Mouse (Mus musculus): ENCODE results near the gene Colq.
"Not testable (repeated sequence)": the region's sequence is repeated elsewhere in the genome, so short reads cannot be mapped to it uniquely, and the experiment has no call there.

Colq gene

DNA sequence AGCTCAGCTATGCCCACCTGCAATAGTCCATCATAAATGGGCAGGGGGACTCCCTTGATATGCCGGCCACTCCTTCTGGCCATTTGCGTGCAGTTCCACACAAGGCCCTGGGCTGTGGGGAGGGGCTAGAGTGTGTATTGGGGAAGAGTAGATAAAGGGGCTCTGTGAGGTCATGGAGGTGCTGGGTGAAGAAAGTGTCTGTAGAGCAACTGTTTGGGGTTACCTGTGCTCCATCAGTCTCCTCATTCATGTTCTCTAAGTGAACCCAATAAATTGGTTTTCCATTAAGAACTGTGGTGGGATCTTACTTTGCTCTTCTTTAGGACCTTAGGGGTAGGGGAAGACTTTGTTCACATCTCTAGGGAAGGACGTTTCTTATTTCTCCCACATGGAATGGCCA is at the start of gene Colq:
Colq (minus strand) TSS at position 101 of the 400 bp plus-strand sequence.
- no peak for DNase-seq

DNA sequence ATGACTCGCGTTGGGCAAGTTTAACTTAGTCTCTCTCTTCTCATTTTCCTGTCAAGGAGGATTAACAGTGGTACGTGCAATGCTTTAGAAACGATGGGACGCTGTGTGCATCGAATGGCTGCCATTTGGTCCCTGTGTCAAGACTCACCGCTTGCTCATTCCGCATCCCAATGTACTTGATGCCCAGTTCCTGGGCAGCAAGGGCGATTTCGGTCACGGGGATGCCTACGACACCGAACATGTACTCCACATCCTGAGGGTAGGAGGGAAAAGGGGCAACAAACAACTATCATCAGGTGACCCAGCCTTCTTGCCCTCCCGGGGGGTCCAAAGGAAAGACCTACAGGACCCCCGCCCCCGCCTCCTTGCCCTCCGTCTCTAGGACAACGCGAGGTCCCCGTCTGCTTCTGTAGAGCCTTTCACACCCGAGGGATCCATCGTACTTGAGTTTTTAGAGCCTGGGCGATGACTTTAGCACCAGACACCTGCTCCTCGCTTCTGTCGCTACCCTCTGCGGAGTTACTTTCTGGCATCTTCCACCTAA is 49.3 kb upstream of the Colq start, which contains the start of gene Gm49387:
Gm49387 (minus strand) TSS at position 533 of the 544 bp plus-strand sequence.
- peak; percentile 42 for DNase-seq

DNA sequence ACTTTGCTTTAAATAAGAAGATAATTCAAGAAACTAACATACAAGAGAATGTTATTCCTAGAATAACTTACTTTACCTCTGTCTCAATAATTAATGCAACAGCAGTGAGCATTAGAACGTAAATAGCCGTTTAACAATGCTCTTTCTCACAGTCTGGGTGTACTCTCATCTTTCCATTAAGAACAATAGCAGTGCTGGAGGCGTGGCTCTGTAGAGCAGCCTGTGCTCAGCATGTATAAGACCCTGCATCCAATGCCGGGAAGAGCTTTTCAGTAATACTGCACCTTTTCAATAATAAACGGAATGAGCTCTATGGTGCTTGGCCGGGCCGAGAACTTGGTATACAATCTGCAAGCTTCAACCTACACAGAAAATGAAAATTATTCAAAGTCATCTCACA is 39.5 kb upstream of the Colq start:
- no peak for DNase-seq

DNA sequence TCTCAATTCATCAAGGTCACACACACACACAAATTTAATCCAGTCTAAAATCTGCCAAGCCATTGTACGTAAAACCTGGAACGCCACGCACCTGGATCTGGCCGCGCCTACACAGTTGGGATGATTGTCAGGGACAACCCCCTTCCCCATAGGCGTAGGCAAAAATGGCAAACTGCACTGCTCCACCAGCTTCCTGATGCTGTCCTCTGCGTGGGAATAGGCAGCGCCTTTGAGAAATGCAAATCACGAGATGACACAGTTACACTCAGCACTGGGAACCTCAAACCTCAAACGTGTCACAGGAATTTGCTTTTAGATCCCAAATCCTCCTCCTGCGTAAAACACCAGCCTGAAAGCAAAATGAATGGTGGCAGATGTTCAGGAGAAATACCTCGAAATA is 31.6 kb upstream of the Colq start:
- no peak for DNase-seq

DNA sequence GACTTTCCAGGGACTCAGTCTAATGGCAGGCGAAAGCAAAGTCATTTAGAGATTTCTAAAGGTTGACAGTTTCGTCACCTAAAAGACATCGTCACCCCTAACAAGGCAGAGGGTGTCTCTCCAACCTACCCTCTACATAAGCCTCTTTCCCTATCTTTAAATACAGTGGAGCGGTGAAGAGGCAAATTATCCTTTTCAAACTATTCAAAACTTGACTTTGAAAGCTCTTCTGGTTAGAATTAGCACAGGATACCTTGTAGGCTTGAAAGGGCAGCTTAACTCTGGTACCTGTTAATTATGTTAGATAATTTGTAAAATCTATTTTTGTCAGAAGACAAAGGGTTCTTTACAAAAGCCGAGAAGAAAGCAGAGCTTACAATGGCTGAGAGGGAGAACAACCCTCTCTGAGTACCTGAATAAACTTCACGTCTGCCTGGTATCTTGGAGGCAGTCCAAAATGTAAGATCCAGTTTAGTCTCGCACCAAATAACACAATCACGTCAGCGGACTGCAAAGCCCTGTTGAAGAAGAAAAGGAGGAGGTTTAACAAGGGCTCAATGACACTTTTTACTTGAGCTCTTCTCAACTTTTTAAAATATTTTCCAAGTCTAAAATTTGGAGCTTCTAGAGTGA is 29.6 kb upstream of the Colq start:
- no peak for DNase-seq

DNA sequence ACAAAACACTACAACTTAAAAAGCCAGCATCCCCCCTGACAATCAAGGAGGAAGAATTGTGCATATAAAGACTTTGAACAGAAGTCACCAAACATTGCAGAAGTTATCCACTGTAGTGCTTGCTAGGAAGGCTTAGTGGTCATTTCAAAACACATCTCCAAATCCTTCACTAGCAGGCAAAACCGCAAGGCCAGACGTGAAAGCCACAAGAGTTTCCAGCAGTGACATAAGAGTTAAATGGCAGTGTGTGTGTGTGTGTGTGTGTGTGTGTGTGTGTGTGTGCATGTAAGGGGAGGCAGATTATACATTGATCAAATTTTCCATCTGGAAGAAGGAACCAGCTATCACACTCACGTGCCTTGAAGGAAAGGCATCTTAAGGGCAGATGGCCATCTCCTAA is 26.9 kb upstream of the Colq start:
- no peak for DNase-seq

DNA sequence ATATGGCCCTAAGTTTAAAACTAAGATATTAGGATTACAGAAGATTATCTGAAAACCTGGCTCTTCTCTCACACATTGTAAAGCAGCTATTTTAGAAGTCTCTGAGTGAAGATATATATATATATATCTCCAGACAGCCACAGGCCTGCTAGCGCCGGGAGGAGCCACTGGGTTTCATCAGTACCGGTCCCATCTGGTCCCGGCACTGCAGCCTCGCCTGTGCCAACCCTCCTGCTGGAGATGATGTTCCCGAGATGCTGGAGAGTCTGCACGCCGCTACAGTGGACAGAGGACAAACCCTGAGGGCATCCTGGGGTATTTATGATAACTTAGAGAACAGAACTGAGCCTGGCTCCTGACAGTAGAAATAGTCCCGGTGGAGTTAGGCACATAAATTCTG is 26.1 kb upstream of the Colq start:
- no peak for DNase-seq

DNA sequence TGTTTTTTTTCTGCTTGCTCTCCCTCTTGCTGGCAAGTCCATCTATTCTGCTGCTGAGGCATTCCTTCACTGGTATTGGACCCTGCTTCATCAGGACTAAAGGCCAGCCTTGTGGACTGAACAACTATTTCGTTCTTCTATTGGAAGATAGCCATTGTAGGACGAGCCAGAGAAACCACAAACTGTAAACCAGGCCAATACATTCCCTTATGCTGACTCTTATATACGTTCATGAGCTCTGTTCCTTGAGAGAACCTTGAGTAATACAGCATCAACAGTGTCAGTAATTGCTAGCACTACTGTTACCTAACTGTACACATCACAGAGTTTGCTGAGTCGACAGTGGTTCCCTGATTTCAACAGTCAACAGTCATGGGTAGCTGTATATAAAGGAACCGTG is 22.5 kb upstream of the Colq start:
- no peak for DNase-seq

DNA sequence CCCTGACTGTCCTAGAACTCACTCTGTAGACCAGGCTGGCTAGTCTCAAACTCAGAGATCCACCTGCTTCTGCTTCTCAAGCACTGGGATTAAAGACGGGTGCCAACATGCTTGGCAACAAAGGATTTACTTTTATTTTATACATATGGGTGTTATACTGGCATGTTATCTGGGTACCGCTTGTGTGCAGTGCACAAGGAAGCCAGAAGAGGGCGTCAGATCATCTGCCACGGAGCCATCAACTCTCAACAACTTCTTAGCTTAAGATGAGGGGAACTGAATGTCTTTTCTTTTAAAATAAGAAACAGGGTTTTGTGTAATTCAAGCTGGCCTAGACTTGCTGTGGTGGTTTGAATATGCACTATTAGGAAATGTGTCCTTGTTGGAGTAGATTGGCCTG is 20.8 kb upstream of the Colq start:
- no peak for DNase-seq

DNA sequence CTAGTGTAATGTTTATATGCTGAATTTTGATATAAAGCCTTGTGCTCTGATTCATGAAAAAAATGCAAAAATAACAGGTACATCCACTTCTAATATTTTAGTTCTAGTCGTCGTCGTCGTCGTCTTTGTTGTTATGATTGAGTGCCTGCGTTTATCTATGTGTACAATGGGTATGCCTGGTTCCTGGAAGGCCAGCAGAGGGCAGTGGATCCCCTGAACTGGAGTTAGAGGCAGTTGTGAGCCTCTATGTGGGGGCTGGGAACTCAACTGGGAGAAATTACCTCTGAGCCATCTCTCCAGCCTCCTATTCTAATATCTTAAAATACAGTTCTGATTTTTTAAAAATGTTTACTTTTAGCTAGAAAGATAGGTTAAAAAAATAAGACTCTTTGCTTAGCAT is 14.4 kb upstream of the Colq start:
- DNase-seq, result no peak

DNA sequence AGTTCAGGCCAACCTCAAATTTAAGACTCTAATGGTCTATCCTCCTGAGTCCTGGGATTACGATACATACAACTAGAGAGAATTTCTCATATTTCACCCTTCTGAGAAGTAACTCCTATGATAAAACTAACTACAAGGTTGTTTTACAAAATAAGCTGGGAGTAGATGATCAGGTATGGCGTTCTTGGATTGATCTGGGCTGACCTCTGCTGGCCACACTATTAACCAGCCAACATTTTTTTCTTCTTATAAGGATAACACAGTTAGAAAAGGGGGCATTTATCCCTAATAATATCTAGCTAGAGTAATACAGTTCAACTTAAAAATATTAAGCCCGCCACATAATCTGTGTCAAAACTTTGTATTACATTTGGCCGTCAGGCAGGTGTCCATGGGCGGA is 13.8 kb upstream of the Colq start:
- DNase-seq, result peak; percentile 6

DNA sequence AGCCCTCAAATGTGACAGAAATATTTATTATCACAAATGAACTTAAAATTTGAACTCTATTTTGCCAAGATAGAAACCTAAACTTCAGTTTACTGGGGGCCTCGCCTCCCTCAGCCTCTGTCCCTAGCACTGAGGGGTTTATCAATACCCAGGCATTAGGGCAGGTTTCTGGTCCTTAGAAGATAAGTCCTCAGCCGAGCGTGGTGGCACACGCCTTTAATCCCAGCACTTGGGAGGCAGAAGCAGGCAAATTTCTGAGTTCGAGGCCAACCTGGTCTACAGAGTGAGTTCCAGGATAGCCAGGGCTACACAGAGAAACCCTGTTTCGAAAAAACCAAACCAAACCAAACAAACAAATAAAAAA is 11.5 kb upstream of the Colq start:
- DNase-seq, result not testable (repeated sequence)

DNA sequence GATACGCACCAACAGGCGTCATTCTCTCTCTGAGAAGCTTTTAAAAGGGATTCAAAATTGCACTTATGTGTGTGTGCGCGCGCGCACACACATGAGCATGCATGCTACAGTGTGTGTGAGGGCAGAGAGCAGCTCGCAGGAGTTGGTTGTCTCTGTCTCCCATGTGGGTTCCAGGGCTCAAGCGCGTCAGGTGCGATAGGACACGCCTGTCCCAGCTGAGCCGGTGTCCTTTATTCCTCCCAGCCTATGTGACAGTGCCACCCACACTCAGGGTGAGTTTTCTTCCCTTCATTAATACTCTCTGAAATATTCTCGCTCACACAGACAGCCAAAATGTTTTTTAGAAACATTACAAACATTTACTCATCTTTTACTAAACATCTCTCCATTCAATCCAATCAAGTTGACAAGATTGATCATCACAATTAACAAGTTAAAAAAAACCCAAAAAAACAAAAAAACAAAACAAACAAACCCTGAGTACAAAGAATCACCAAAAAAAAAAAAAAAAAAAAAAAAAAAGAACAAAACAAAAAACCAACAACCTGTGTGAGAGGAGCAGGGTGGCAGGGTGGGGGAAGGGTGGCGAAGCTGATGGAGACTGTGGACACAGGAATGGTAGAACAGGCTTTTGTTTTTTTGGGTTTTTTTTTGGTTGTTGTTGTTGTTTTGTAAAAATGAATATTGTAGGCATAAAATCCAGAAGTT is 10.9 kb upstream of the Colq start:
- DNase-seq, result no peak

DNA sequence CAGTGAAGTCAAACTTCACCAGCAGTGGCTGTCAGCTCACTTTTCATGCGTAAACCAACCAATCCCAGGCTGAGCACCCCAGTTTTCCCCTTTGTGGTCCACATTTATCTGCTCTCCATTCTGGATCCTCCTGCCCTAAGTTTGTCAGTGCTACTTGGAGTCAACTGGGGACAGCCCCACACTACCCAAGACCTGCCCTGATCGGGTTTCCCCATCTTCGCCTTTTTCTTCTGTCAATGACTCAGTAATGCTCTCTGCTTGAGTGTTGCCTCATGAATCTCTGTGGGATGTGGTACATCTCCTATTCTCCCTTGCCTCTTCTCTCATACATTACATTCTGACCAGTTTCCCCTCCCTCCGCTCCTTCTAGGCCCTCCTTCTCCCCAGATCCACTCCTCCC is 6.3 kb upstream of the Colq start:
- no peak for DNase-seq

DNA sequence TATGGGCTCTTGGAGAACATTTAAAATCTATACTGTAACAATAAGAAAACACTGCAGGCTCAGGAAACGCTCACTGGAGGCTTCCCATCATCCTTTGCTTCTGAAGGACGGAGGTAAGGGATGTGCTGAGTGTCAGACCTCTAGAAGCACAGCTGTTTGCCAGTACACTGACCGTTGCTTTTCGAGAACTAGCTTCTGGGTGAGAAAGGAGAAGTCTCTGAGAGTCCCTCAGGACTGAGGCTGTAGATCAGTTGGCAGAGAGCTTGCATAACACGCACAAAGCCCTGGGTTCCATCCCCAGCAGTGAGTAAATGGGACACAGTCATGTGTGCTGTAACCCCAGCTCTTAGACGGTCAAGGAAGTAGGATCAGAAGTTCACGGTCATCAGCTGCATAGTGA is 5.3 kb upstream of the Colq start:
- DNase-seq, result no peak

DNA sequence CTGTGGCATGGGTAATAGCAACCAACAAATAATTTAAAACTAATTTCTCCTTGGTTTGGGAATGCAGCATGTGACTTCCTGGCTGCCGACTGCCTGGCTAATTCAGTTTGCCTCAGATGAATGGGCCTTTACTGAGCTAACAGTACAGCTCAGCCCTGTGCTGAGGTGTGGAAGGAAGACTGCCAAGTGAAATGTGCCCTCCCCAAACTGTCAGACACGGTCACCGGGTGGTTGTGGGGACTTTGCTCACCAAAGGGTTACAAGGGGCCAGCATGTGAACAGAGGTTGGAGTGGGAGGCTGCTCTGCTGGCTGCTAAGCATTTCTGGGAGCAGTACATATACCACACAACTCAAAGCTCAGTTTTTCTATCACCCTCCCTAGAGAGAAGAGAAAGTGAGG is 3.5 kb upstream of the Colq start:
- no peak for DNase-seq

DNA sequence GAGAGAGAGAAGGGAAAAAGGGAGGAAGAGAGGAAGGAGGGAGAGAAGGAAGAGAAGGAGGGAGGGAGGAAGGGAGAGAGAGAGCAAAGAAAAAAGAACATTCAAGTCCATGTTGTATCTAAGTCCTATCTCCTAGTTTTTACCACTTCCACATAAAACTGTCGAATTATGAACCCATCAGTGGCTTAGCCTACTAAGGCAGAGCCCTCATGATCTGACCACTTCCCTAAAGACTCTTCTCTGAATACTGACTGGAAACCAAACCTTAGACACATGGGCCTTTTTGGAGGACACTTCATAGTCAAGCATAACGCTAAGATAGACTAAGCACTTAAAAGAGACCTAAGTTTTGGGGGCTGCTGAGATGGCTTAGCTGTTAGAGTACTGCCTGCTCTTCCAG is 1.9 kb upstream of the Colq start:
- DNase-seq, result no peak

DNA sequence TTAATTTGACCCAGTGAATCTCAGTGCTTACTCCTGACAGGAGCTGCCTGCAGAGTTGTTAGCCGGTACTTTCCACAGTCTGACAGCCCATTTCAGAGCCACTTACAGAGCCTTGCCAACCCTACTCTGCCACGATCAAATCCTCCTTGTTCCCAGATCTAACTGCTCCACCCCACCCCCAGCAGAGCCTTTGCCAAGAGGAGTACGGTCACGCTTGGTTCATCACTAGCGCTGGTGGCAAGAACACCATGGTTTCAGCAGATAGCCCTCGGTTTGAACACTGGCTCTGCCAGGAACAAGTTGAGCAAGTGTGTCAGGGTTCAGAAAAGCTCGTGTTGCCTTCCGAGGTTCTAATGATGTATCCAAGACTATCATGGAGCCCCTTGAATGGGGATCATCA is 4.7 kb downstream of the Colq start:
- no peak for DNase-seq

DNA sequence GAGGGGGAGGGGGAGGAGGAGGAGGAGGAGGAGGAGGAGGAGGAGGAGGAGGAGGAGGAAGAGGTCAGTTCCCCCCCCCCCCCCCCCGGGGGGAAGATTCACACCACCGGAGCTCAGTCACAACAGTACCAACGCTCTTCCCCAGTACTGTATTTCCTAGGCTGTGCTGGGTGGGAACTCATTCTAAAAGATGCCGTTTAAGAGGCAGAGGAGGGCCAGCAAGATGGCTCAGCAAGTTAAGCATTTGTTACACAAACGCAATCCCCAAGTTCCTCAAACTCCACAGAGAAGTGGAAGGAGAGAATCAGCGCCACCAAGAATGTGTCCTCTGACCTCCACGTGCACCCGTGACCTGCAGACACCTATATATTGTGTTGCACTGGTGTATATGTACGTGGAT is 8.1 kb downstream of the Colq start:
- no peak for DNase-seq

DNA sequence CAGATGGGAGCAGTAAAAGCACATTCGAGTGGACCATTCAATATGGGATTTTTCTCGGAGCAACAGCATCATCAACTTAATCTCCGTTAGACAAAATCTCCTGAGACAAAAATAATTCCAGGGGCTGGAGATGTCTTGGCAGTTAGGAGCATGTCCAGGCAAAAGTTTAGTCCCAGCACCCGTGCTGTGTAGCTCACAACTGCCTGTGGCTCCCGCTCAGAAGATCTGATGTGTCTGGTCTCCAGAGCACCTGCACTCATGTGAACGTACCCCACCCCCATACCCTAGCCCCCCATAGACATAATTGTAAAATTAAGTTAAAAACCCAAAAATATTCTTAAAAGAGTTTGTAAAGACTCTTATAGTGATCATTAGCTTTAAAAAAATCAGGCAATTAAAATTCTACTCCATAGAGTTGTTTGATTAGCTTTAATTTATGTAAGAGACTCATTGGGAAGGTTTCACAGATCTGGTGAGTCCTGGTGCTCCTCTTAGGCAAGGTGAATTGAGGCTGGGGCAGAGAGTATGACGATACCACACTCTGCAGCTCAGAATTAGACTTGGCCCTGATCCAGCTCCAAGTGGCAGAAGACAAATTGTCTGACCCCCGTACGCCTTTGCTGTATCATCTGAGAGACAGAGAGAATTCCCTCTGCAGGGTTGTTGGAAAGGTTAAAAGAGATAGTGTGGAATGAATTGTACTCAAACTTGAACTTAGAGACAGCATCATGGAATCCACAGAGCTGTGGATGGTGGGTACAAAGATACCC is 13.0 kb downstream of the Colq start:
- no peak for DNase-seq

DNA sequence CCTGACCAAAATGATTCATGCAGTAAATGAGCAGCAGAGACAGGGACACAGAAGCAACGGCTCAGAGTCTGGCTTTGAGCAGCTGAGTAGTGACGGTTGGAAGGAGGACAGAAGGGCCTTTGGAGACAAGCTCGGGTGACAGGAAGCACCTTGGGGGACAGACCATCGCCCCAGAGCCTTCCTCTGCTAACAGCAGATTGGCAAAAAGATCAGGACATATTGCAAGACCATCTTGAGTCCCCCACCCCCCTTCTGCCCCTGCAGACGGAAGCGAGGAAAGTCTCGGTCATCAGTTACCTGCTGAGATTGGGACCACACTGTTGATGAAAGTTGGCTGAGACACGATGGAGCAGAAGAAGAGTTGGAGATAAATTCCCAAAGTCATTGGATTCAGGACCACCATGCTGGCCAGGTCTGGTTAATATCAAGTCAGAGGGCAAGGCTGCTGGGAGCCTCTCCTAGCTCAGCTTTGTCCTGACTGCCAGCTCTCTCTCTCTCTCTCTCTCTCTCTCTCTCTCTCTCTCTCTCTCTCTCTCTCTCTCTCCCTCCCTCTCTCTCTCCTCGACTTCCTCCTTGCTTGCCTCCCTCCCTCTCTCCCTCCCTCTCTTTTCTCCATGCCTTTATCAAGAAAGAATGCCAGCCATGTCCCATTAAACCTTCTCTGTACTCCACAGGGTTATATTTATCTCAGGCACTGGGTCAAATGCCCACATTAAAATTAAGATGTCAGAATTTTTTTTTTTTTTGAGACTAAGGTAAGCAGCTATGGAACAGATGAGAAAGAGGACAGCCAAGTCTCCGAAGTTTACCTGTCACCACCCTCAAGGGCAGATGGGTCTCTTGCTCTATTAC is 14.1 kb downstream of the Colq start:
- no peak for DNase-seq

DNA sequence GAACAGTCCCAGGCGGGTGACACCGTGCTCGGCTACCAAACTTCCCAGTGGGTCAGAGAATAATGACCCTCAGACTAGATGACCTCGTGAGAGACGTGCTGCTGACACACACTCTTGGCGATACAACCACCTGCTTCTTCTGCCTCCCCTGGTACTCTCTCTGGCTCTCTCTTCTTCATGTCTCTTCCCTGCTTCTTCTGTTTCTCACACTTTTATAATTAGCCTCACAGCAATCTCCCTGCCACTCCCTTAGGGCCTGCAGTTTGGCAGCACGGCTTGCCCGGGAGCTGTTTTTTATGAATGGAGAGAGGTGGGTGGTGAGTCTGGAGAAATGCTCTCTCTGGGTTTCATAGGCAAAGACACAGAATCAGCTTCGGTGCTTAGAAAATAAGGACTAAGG is 15.3 kb downstream of the Colq start:
- no peak for DNase-seq
